Mouse (Mus musculus): ENCODE measurements around the gene Nts. TPM values are rescaled to one million over a fixed set of nuclear protein-coding genes. Genes with fewer than 3 reads are reported as not detected.
"Not testable (repeated sequence)": the region's sequence is repeated elsewhere in the genome, so short reads cannot be mapped to it uniquely, and the experiment has no call there.

Nts gene
- total RNA-seq (2021) = 1 to 10 TPM; 6.2 TPM
- long read RNA-seq, experiment 1, partial matches to known transcripts = 0 of 2 reads
- long read RNA-seq, experiment 1, other reads (novel, unspliced or antisense) = 0 of 2 reads
- long read RNA-seq, experiment 2, partial matches to known transcripts = 0 of 4 reads
- long read RNA-seq, experiment 2, other reads (novel, unspliced or antisense) = 0 of 4 reads

DNA sequence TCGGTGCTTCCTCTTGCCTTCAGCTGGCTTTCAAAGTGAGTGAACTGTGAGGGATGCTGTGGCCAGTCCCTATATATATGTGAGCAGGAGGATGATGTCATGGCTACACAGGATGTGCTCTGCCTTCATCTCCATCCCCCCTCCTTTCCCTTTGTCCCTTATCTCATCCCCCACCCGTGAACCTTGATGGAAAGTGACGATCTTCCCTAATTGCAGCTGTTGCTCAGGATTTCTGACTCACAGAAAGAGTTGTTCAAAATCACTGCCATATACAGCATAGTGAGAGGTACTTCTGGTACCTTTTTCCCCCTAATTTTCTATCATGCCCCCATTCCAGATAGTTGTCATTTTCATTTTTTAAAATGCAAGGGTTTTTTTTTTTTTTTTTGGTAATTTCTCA, at the start of gene Nts:
Gene Nts, minus strand, starts transcription at position 101 of the 400 bp plus-strand sequence.
- no peak for DNase-seq (ENCODE audit: low spot score in 2 of 2)

DNA sequence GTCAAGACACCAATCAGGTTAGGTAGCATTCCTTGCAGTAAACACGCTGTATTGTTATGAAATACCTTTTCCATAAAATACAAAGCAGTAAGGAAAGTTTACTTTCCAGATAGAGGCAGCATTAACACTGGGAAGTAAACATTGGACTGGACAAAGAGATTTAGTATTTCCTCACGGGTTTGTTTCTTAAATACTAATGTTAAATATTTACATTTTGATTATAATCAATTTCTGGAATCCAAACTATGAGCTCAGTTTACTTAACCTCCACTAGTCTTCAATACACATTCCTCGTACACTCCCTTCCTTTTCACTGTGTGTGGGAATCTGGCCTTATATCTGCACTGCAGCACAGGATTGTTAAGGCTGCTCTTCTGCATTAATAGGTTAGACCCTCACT, 37.6 kb upstream of the Nts start:
- DNase-seq (ENCODE audit: low spot score in 2 of 2) = no peak

DNA sequence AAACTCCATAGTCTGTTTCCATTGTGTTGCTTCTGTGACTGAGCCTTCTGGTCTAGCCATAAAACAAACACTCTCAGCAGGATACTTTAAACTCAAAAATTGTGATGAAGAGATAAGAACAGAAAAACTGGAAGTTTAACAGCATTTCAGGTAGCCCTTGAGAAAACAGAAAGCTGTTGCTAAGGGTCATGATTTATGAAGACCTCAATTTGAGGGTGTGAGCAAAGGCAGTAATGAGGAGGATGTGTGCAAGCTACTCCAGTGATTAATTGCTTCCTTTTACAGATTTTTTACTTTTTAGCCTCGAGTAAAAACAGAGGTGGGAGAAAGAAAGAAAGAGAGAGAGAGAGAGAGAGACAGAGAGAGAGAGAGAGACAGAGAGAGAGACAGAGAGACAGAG, 23.9 kb upstream of the Nts start:
- no peak for DNase-seq (ENCODE audit: low spot score in 2 of 2)

DNA sequence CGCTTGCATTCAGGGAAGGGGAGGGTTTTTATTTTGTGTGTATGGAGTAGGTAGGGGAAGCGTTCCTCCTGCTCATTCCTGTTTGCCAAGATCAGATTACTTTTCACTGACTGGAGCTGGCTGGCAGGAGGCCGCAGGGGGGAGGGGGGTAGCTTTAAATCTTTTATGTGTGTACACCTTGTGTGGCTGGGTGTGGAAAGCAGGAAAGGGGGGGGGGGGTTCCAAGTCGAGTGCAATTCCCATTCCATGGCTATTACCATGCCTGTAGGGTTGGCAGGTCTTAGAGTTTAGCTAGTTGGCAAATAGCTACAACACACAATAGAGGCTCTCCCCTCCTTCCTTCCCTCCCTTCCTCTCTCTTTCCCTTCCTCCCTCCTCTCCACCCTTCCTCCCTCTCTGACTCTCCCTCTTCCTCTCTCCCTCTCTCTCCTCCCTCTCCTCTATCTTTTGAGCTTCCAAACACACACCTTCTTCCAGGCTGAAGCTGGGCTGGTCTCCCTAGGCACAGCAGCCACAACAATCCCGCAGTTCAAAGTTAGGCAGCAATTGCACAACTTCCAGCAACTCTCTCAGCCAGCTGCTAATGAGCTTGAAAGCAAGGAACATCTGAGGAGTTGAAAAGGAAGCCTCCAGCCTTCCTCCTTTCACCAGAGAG, 21.6 kb upstream of the Nts start, which contains the start of gene Rassf9:
Gene Rassf9, plus strand, starts transcription at position 416 of the 655 bp plus-strand sequence.
- no peak for DNase-seq (ENCODE audit: low spot score in 2 of 2)

DNA sequence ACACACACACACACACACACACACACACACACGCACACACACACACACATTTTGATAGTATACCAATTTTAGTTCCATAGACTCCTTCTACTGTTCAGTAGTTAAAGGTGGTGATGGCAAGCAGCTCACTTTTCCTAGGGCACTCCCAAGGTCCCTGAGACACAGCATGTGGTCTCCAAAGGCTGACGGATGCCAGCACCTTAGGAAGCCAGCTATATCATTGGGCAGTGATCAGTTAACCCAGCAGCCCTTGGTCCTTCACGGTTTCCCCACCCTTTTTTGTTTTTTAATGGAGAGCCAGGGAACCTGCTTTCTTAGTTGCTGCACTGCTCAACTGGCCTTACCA, 21.1 kb upstream of the Nts start:
- no peak for DNase-seq (ENCODE audit: low spot score in 2 of 2)

DNA sequence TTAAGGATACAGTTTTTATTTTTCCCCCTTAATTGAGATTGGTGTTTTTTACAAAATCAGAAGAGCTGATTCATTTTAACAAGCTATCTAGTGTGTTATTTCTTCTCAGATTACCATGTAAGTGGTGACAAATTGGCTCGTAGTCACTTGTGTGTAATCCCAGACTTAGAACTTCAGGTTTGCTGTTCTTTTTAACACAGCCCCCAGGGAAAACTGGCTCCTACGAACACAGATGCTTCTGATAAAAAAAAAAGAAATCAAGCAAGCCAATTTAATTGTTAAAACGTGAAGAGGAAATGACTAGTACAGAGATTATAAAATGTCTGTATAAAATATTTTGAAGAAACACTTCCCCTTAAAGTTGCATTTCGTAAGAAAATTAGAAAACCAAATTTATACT, 17.1 kb upstream of the Nts start:
- DNase-seq (ENCODE audit: low spot score in 2 of 2) = no peak

DNA sequence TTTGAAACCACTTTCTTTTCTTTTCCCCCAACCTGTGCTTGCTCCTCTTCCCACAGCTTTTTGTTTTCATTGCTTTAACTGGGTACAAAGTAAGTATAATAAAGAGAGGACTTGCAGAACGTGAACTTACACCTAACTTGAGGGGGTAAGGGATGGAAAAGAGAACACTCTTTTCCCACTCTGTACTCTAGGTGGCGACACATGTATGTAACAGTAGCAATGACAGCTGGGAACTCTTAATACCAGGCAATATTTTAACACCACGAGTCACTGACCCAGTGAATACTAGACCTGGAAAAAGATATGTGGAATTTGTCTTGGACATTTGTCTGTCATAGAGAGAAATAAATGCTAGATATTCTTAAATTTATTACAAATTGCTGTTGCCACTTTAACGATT, 8.5 kb upstream of the Nts start:
- DNase-seq (ENCODE audit: low spot score in 2 of 2) = peak in 1 of 2 experiments; percentile 9

DNA sequence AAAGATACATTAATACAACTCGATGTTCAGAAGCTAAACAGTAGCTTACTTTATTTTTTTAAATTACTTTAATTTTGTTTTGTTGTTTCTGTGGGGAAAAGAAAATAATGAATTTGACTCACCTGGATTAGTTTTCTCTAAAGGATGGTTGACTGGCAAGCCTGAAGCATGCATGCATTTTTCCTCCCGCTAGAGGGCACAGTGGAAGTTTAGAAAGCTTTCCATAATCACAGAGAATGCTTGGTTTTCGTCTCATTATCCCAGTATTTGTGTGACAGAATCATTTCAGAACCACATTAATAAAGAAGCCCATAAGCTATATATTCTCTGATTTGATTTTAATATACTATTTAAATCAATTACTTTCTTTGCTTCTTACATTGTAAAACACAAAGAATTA, 1.5 kb upstream of the Nts start:
- peak; percentile 59 to 63 for DNase-seq (ENCODE audit: low spot score in 2 of 2)

DNA sequence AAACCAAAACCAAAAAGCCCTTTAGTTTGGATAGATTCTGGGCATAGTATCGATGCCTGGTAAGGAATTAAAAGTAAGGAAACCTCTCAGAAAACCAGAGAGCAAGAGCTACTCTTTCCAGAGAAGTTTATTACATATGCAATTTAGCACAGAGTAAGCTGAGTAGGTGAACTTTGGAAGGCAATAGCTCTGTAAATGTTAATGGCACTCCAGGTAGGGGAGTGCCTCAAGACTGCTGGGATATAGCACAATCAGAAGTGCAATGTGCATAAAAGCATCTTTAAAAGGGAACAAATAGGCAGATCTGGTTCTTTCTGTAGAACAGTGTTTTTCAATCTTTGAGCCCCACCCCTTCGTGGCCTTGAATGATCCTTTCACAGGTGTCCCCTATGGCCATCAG, 20.9 kb downstream of the Nts start:
- no peak for DNase-seq (ENCODE audit: low spot score in 2 of 2)

DNA sequence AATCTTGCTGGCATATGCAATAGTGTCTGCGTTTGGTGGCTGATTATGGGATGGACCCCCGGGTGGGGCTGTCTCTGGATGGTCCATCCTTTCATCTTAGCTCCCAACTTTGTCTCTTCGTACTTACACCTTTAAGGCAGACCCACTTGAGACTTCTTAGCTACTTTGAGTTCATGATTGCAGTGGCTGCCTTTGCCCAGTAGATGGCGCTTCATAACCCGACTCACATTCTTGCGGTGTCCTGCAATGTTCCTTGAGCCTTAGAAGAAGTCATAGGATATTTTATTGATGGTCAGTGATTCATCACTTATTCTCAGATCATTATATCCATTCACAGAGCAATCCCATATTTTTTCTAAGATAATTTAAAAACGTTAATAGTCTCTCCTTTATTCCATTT, 38.5 kb downstream of the Nts start:
- peak; percentile 21 to 33 for DNase-seq (ENCODE audit: low spot score in 2 of 2)

DNA sequence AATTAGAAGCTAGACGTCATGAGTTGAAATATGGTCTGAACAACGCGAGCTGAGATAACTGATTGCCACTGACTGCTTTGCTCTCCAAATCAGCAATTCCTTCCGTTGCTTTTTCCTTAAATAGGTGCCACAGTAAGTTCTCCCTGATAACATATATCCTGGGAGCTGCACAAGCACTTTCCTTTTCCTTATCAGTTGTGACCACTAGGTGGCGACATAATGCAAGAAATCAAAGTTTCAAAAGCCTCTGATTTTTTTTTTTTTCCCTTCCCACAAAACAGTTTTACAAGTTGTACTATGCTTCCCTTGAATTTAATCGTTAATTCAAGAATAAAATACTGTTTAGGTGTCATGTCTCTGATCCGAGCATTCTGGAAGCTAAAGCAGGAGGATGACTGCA, 40.8 kb downstream of the Nts start:
- DNase-seq (ENCODE audit: low spot score in 2 of 2) = peak; percentile 33 to 73

DNA sequence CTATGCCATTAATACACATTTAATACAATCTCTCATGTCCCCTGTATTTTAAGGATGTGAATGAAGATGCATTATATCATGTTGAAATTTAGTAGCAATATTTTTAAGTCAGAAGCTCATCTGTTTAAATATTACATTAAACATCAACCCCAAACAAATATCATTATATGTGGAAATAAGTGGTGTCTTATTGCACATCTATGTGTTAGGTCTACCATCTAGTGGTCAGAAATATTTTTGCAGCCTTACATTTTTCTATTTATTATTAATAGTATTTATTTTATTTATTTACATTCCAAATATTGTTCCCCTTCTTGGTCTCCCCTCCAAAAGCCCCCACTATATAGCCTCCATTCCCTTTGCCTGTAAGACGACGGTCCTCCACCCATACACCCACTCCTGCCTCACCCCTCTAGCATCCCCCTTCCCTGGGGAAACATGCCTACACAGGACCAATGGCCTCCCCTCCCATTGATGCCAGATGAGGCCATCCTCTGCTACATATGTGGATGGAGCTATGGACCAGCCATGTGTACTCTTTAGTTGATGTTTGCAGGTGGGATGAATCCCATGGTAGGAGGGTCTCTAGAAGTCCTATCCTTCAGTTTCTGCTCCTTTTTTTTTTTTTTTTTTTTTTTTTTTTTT, 45.3 kb downstream of the Nts start:
- no peak for DNase-seq (ENCODE audit: low spot score in 2 of 2)

DNA sequence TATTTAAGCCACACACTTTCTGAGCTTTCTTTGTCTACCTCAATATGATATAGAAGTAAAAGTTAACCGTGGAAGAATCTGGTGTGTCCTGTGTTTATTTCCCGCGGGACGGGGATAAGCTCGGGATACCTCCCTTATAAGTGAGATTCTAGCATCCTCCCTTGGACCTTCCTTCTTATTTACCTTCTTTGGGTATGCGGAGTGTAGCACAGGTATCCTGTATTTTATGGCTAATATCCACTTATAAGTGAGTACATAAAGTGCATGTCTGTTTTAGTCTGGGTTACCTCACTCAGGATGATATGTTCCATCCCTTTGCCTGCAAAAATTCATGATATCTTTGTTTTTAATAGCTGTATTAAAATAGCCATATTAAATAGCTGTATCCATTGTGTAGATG, 54.8 kb downstream of the Nts start:
- DNase-seq (ENCODE audit: low spot score in 2 of 2) = not testable (repeated sequence)

DNA sequence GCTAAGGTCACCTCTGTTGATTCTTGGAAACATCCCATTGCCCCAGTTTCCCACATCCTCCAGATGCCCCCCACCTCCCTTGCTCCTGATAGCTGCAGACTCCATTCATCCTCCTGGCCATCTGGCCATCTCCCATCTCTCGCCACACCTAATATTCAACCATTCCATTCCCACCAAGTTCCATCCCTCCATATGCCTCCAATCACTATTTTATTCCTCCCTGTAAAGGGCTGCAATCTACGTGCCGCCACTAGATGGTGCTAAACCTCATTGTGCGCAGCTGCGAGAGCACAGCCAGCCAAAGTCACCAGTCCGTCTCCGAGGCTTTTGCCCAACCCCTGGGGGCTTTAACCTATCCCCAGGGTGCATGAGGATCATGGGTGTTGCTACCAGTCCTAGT, 55.2 kb downstream of the Nts start:
- peak; percentile 19 to 49 for DNase-seq (ENCODE audit: low spot score in 2 of 2)

Other genes with a start within 250 kb of the Nts start
- 1 to 10 TPM; 1.4 to 1.6 TPM for gene Rassf9, start 21.7 kb upstream of the Nts start, total RNA-seq (2021)

Measured in left cerebral cortex, adult 18-20 months (tissue).